Mouse (Mus musculus) heart, embryonic 13.5 days (tissue): ENCODE measurements around the gene Atp5g2. TPM values are rescaled to one million over a fixed set of nuclear protein-coding genes. Genes with fewer than 3 reads are reported as not detected.

Source experiments
- ATAC-seq: fragments of 200-750 bp; cut with Nextera tagmentation; 2 replicates; pipeline ENCODE4 v1.8.0; 2017; ENCODE audit warnings: moderate TSS enrichment; ENCODE audit not compliant: insufficient number of reproducible peaks, low FRiP score, low TSS enrichment; ENCODE audit errors: extremely low read depth
- H3K27ac ChIP-seq: fragments of 300-500 bp; sonication (generic); replicated peaks from 2 replicates; pipeline ENCODE4 v1.5.1; 2015; ENCODE audit warnings: moderate library complexity, mild to moderate bottlenecking, inconsistent platforms
- H3K27me3 ChIP-seq: fragments of 300-500 bp; sonication (generic); replicated peaks from 2 replicates; pipeline ENCODE4 v1.6.1; 2015; ENCODE audit warnings: mild to moderate bottlenecking, inconsistent platforms
- H3K36me3 ChIP-seq: fragments of 300-500 bp; sonication (generic); 2 replicates; pipeline ENCODE4 v1.6.1; 2015; ENCODE audit warnings: mild to moderate bottlenecking, inconsistent platforms
- H3K4me1 ChIP-seq: fragments of 300-500 bp; sonication (generic); 2 replicates; pipeline ENCODE4 v1.6.1; 2015; ENCODE audit warnings: inconsistent platforms
- H3K4me2 ChIP-seq: fragments of 300-500 bp; sonication (generic); 2 replicates; pipeline ENCODE4 v1.6.1; 2015; ENCODE audit warnings: inconsistent platforms, mild to moderate bottlenecking, moderate library complexity
- H3K4me3 ChIP-seq: fragments of 300-500 bp; sonication (generic); 2 replicates; pipeline ENCODE4 v1.5.1; 2015; ENCODE audit warnings: moderate library complexity, mild to moderate bottlenecking, inconsistent platforms
- H3K9ac ChIP-seq: fragments of 300-500 bp; sonication (generic); 2 replicates; pipeline ENCODE4 v1.6.1; 2015; ENCODE audit warnings: inconsistent platforms, mild to moderate bottlenecking, moderate library complexity
- H3K9me3 ChIP-seq: fragments of 300-500 bp; sonication (generic); 2 replicates; pipeline ENCODE4 v1.6.1; 2016; ENCODE audit warnings: inconsistent platforms
- WGBS: fragments of 180-500 bp; shearing (Covaris S2); methylation state at CpG from one replicate; pipeline ENCODE4 v1.1.7; 2015; ENCODE audit warnings: mixed read lengths; 5-methylcytosine and 5-hydroxymethylcytosine counted together
- microRNA counts: library from miRNA; unstranded; fragments of <30 nt; microRNA quantifications from one replicate; lab custom pipeline; 2016
- microRNA-seq: library from miRNA; unstranded; fragments of <30 nt; microRNA quantifications from one replicate; pipeline ENCODE4, GENCODE M21; 2016
- polyA plus RNA-seq: library from polyadenylated mRNA; unstranded; fragments of >200 nt; fragmentation: Nextera tagmentation; extraction: Ambion mirVana; gene quantifications from 2 replicates; pipeline ENCODE4 v1.2.1, GENCODE M21; 2015

The Atp5g2 gene
- polyA plus RNA-seq, 1 experiment from 2014 or later = 72.3 TPM

- H3K4me2 ChIP-seq = peak overlapping the region; percentile 72
- peak overlapping the region; percentile 86 for H3K9ac ChIP-seq
- peak overlapping the region; percentile 100 for H3K27ac ChIP-seq
- peak overlapping the region; percentile 70 for H3K4me3 ChIP-seq
- H3K9me3 ChIP-seq = no peaks in the 10 kb centered on the region
- H3K36me3 ChIP-seq = peaks cover 11% of the 10 kb centered on the region
- no peaks in the 10 kb centered on the region for H3K27me3 ChIP-seq
- H3K4me1 ChIP-seq = peaks cover 27% of the 10 kb centered on the region
- 2% methylated on average over 17 of the region's 17 CpGs for WGBS
- no peak for ATAC-seq
Observed at GRCm38 (mm10) chr15:102624291-102624969, 47.7 kb downstream of the Atp5g2 start.

DNA sequence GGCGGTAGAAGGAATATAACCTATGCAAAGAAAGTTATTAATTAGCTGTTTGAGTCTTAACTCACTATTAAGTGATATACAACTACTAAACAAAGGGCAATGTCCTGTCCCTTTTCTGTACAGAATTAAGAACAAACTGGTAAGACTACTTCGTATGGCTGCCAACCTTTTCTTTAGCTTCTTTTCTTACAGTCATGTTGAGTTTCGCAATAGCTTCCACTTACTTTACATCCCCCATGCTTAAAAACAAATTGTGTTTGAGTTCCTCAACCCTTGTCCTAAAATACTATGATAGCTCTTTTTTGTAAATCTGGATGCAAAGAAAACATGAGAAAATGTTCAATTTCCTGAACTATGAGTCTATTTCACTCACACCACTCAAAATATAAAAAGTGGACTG, 49.0 kb downstream of the Atp5g2 start:
- H3K9ac ChIP-seq = peak overlapping the region; percentile 33; the same call in 1 of the 2 replicates
- H3K4me1 ChIP-seq = peaks cover 27% of the 10 kb centered on the region
- H3K27me3 ChIP-seq = no peaks in the 10 kb centered on the region
- 0 out of 2 replicates have a peak overlapping the region, but pooled peaks have one; percentile 70 for H3K4me3 ChIP-seq
- ATAC-seq = no peak
- peak overlapping the region; percentile 72 for H3K4me2 ChIP-seq
- H3K36me3 ChIP-seq = peaks cover 18% of the 10 kb centered on the region
- 85% methylated on average over 3 of the region's 3 CpGs for WGBS
- H3K27ac ChIP-seq = no peak overlapping the region
- H3K9me3 ChIP-seq = no peaks in the 10 kb centered on the region

DNA sequence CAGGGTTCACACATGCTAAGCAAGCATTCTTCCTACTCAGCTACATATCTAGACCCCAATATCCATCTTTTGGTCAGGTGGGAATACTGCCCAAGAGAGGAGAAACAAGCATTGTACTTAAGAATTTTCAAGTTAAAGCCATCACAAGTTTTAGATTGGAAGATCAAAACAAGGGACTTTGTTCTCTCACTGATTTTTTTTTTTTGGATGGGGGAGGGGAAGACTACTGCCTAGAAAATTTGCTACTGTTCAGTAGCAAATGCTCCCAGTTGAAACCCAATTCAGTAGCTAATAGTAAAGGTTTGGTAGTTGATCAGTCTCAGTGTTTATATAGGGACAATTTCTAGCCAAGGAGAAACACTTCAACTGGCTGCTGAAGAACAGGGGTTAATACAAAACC, 49.6 kb downstream of the Atp5g2 start:
- no peak for ATAC-seq
- Histone ChIP-seq H3K4me1 (peaks cover 27% of the 10 kb centered on the region), H3K27ac (no peak overlapping the region), H3K36me3 (peaks cover 18% of the 10 kb centered on the region), H3K9me3 (no peaks in the 10 kb centered on the region), H3K4me3 (no peak overlapping the region), H3K4me2 (peak overlapping the region; percentile 72; the same call in 1 of the 2 replicates), H3K9ac (0 out of 2 replicates have a peak overlapping the region, but pooled peaks have one; percentile 3), H3K27me3 (no peaks in the 10 kb centered on the region)

DNA sequence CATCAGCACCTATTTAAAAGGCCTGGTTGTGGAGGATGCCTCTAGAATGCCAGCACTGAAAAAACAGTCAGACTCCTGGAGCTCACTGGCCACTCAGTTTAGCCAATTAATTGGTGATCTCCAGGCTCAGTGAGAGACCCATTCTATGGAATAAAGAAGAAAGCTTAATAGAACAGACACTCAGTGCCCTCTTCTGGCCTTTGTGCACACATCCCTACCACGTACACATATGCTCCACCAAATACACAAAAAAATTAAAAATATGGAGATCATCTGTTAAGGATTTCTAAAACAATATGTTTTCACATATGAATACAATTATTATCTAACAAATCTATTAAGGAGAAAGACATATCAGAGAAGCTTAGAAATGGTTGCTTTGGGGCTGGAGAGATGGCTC, 51.4 kb downstream of the Atp5g2 start:
- H3K27me3 ChIP-seq = no peaks in the 10 kb centered on the region
- ATAC-seq = no peak
- peaks cover 18% of the 10 kb centered on the region for H3K36me3 ChIP-seq
- no peaks in the 10 kb centered on the region for H3K9me3 ChIP-seq
- WGBS = 95% methylated on average over 1 of the region's 1 CpGs
- peaks cover 22% of the 10 kb centered on the region for H3K4me1 ChIP-seq
- no peak overlapping the region for H3K4me3 ChIP-seq
- no peak overlapping the region for H3K9ac ChIP-seq
- no peak overlapping the region for H3K27ac ChIP-seq
- no peak overlapping the region for H3K4me2 ChIP-seq

GRCm38 (mm10) chr15:102619486-102619885, 52.7 kb downstream of the Atp5g2 start:
- Histone ChIP-seq H3K4me1 (peaks cover 21% of the 10 kb centered on the region), H3K4me2 (no peak overlapping the region), H3K4me3 (no peak overlapping the region), H3K9me3 (no peaks in the 10 kb centered on the region), H3K27ac (no peak overlapping the region), H3K27me3 (no peaks in the 10 kb centered on the region), H3K36me3 (peaks cover 18% of the 10 kb centered on the region), H3K9ac (no peak overlapping the region)
- no peak for ATAC-seq
- 96% methylated on average over 5 of the region's 5 CpGs for WGBS

DNA sequence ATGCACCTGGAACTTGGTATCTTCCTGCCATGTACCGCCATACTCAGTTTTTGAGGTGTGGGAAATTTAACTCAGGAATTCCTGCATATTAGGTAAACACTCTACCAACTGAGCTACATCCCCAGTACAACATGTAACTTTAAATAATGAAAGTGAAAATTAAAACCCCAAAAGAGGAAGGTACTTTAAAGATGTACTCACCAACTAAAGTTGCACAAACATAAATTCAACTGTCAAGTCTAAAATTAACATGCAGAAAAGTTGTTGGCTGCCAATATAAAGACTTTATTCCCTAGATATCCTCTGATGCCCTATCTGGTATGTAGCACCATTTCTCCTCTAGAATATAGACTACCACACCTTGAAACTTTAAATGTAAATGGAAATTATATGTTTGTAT, 54.5 kb downstream of the Atp5g2 start:
- Histone ChIP-seq H3K4me1 (peaks cover 13% of the 10 kb centered on the region), H3K36me3 (peaks cover 28% of the 10 kb centered on the region), H3K4me2 (no peak overlapping the region), H3K9ac (no peak overlapping the region), H3K9me3 (no peaks in the 10 kb centered on the region), H3K27ac (no peak overlapping the region), H3K4me3 (no peak overlapping the region), H3K27me3 (no peaks in the 10 kb centered on the region)
- 78% methylated on average over 1 of the region's 1 CpGs for WGBS
- ATAC-seq = no peak

- Histone ChIP-seq H3K4me3 (no peak overlapping the region), H3K27me3 (no peaks in the 10 kb centered on the region), H3K4me1 (0 out of 2 replicates have a peak, but pooled peaks cover 4% of the 10 kb centered on the region), H3K9me3 (no peaks in the 10 kb centered on the region), H3K27ac (no peak overlapping the region), H3K4me2 (no peak overlapping the region), H3K36me3 (peaks cover 30% of the 10 kb centered on the region), H3K9ac (no peak overlapping the region)
- ATAC-seq = no peak
- WGBS = 94% methylated on average over 2 of the region's 2 CpGs
Observed at GRCm38 (mm10) chr15:102616174-102616573, 56.0 kb downstream of the Atp5g2 start.

- ATAC-seq = no peak
- no peak overlapping the region for H3K4me2 ChIP-seq
- 0 out of 2 replicates have a peak, but pooled peaks cover 4% of the 10 kb centered on the region for H3K4me1 ChIP-seq
- no peak overlapping the region for H3K9ac ChIP-seq
- H3K9me3 ChIP-seq = no peaks in the 10 kb centered on the region
- peaks cover 19% of the 10 kb centered on the region for H3K36me3 ChIP-seq
- H3K27me3 ChIP-seq = no peaks in the 10 kb centered on the region
- H3K4me3 ChIP-seq = no peak overlapping the region
- no peak overlapping the region for H3K27ac ChIP-seq
Observed at GRCm38 (mm10) chr15:102614224-102614623, 57.9 kb downstream of the Atp5g2 start.

GRCm38 (mm10) chr15:102612966-102613365, 59.2 kb downstream of the Atp5g2 start:
- ATAC-seq = no peak
- no peaks in the 10 kb centered on the region for H3K9me3 ChIP-seq
- H3K9ac ChIP-seq = no peak overlapping the region
- peaks cover 14% of the 10 kb centered on the region for H3K36me3 ChIP-seq
- H3K27ac ChIP-seq = no peak overlapping the region
- H3K4me2 ChIP-seq = no peak overlapping the region
- peaks cover 9% of the 10 kb centered on the region; the same call in 1 of the 2 replicates for H3K4me1 ChIP-seq
- H3K27me3 ChIP-seq = no peaks in the 10 kb centered on the region
- no peak overlapping the region for H3K4me3 ChIP-seq

MicroRNAs encoded within 50 kb of the gene (microRNA counts, 519-probe panel; counts per million panel counts)
- microRNA mmu-miR-688 (lab: Ali Mortazavi, UCI) = 209 counts per million, percentile 61 among the panel's probes with 10 or more counts

Small RNA genes lying within 50 kb of the gene (microRNA-seq; reads per million reads assigned to microRNA genes)
- 1.4 reads per million for gene Mir688

Other genes with a start within 250 kb of the Atp5g2 start
- gene Amhr2, start 227.0 kb downstream of the Atp5g2 start, polyA plus RNA-seq = 0.82 and 1.4 TPM in 2 replicates
- gene Prr13, start 213.3 kb downstream of the Atp5g2 start, polyA plus RNA-seq = 93.9 and 102 TPM in 2 replicates
- gene Pcbp2, start 201.8 kb downstream of the Atp5g2 start, polyA plus RNA-seq = 141 and 142 TPM in 2 replicates
- 4.2 TPM in 1 of 2 replicates, not detected in the other for gene Gm10337, start 168.6 kb downstream of the Atp5g2 start, polyA plus RNA-seq
- gene Map3k12, start 155.3 kb downstream of the Atp5g2 start, polyA plus RNA-seq = 10.8 and 11.6 TPM in 2 replicates
- gene Tarbp2, start 154.2 kb downstream of the Atp5g2 start, polyA plus RNA-seq = 94.6 and 103 TPM in 2 replicates
- 1.0 and 2.3 TPM in 2 replicates for gene Npff, start 147.4 kb downstream of the Atp5g2 start, polyA plus RNA-seq
- gene Gm28047, start 47.3 kb downstream of the Atp5g2 start, polyA plus RNA-seq = 0.41 TPM in 1 of 2 replicates, not detected in the other
- 25.1 and 30.0 TPM in 2 replicates for gene Atf7, start 46.9 kb downstream of the Atp5g2 start, polyA plus RNA-seq
- 50.8 and 54.6 TPM in 2 replicates for gene Calcoco1, start 49.8 kb upstream of the Atp5g2 start, polyA plus RNA-seq
- gene Hoxc13, start 248.8 kb upstream of the Atp5g2 start, polyA plus RNA-seq = 0.13 TPM in 1 of 2 replicates, not detected in the other